Mouse (Mus musculus): ENCODE data around the gene Dcxr. TPM values are rescaled to one million over a fixed set of nuclear protein-coding genes. Genes with fewer than 3 reads are reported as not detected.
"Not testable (repeated sequence)": the region's sequence is repeated elsewhere in the genome, so short reads cannot be mapped to it uniquely, and the experiment has no call there.

The Dcxr gene
- polyA plus RNA-seq, 1 experiment from 2014 or later: 123 TPM

- no peak overlapping the region for H3K4me3 ChIP-seq (replicated peaks; ENCODE audit: low read depth, low read length)
- no peak overlapping the region for H3K4me2 ChIP-seq (ENCODE audit: low read length)
- H3K9me3 ChIP-seq (replicated peaks; ENCODE audit: low read length): no peaks in the 10 kb centered on the region
- no peaks in the 10 kb centered on the region for H3K4me1 ChIP-seq (replicated peaks; ENCODE audit: insufficient read depth, low read length)
- DNase-seq (ENCODE audit: low spot score): no peak
- no peak for ATAC-seq (replicated peaks; ENCODE audit: low FRiP score, low read depth)
- no peaks in the 10 kb centered on the region for H3K27me3 ChIP-seq (ENCODE audit: insufficient read depth, low read length)
- peaks cover 18% of the 10 kb centered on the region; the same call in 1 of the 2 replicates for H3K36me3 ChIP-seq (ENCODE audit: insufficient read depth, low read length)
- no peak overlapping the region for H3K9ac ChIP-seq (ENCODE audit: low read depth, low read length)
- H3K27ac ChIP-seq: no peak overlapping the region
- no peak for TF ChIP-seq CTCF (IDR thresholded peaks at IDR 0.05; ENCODE audit: low read depth)
- 96% methylated on average over 4 of the region's 4 CpGs for WGBS
These were observed 50.1 kb downstream of the Dcxr start for GRCm38 (mm10) chr11:120676951-120677350.

GRCm38 (mm10) chr11:120675875-120676274 is 51.2 kb downstream of the Dcxr start:
- not testable (repeated sequence) for H3K9ac ChIP-seq (ENCODE audit: low read depth, low read length); ATAC-seq (replicated peaks; ENCODE audit: low FRiP score, low read depth); H3K4me3 ChIP-seq (replicated peaks; ENCODE audit: low read depth, low read length); H3K27me3 ChIP-seq (ENCODE audit: insufficient read depth, low read length); H3K4me2 ChIP-seq (ENCODE audit: low read length); H3K4me1 ChIP-seq (replicated peaks; ENCODE audit: insufficient read depth, low read length); H3K9me3 ChIP-seq (replicated peaks; ENCODE audit: low read length); H3K27ac ChIP-seq; DNase-seq (ENCODE audit: low spot score)
- H3K36me3 ChIP-seq (ENCODE audit: insufficient read depth, low read length): peaks cover 13% of the 10 kb centered on the region; the same call in 1 of the 2 replicates
- 81% methylated on average over 4 of the region's 5 CpGs for WGBS

Other genes starting within 250 kb of the Dcxr start
- 218 and 224 TPM in 2 replicates for gene Mrpl12, start 242.7 kb downstream of the Dcxr start, polyA plus RNA-seq (2015; fragmentation: Nextera tagmentation; extraction: Ambion mirVana)
- gene Slc25a10, start 235.4 kb downstream of the Dcxr start, polyA plus RNA-seq (2015; fragmentation: Nextera tagmentation; extraction: Ambion mirVana): 121 and 132 TPM in 2 replicates
- gene Gcgr, start 196.6 kb downstream of the Dcxr start, polyA plus RNA-seq (2015; fragmentation: Nextera tagmentation; extraction: Ambion mirVana): 6.6 and 7.0 TPM in 2 replicates
- 218 and 227 TPM in 2 replicates for gene Mcrip1, start 177.6 kb downstream of the Dcxr start, polyA plus RNA-seq (2015; fragmentation: Nextera tagmentation; extraction: Ambion mirVana)
- gene Ppp1r27, start 176.1 kb downstream of the Dcxr start, polyA plus RNA-seq (2015; fragmentation: Nextera tagmentation; extraction: Ambion mirVana): 0.30 TPM in 1 of 2 replicates, not detected in the other
- 635 and 676 TPM in 2 replicates for gene P4hb, start 154.0 kb downstream of the Dcxr start, polyA plus RNA-seq (2015; fragmentation: Nextera tagmentation; extraction: Ambion mirVana)
- 444 and 506 TPM in 2 replicates for gene Arhgdia, start 145.7 kb downstream of the Dcxr start, polyA plus RNA-seq (2015; fragmentation: Nextera tagmentation; extraction: Ambion mirVana)
- gene Alyref, start 128.9 kb downstream of the Dcxr start, polyA plus RNA-seq (2015; fragmentation: Nextera tagmentation; extraction: Ambion mirVana): 341 and 361 TPM in 2 replicates
- 159 and 168 TPM in 2 replicates for gene Anapc11, start 128.9 kb downstream of the Dcxr start, polyA plus RNA-seq (2015; fragmentation: Nextera tagmentation; extraction: Ambion mirVana)
- gene Npb, start 118.8 kb downstream of the Dcxr start, polyA plus RNA-seq (2015; fragmentation: Nextera tagmentation; extraction: Ambion mirVana): 48.0 and 51.4 TPM in 2 replicates
- gene Pcyt2, start 109.3 kb downstream of the Dcxr start, polyA plus RNA-seq (2015; fragmentation: Nextera tagmentation; extraction: Ambion mirVana): 116 and 118 TPM in 2 replicates
- gene Sirt7, start 102.0 kb downstream of the Dcxr start, polyA plus RNA-seq (2015; fragmentation: Nextera tagmentation; extraction: Ambion mirVana): 38.8 and 41.6 TPM in 2 replicates
- 26.5 and 27.4 TPM in 2 replicates for gene Mafg, start 93.7 kb downstream of the Dcxr start, polyA plus RNA-seq (2015; fragmentation: Nextera tagmentation; extraction: Ambion mirVana)
- gene Pycr1, start 83.5 kb downstream of the Dcxr start, polyA plus RNA-seq (2015; fragmentation: Nextera tagmentation; extraction: Ambion mirVana): 12.2 and 13.9 TPM in 2 replicates
- gene Myadml2, start 79.1 kb downstream of the Dcxr start, polyA plus RNA-seq (2015; fragmentation: Nextera tagmentation; extraction: Ambion mirVana): 0.24 and 0.28 TPM in 2 replicates
- gene Notum, start 66.1 kb downstream of the Dcxr start, polyA plus RNA-seq (2015; fragmentation: Nextera tagmentation; extraction: Ambion mirVana): 5.3 and 7.4 TPM in 2 replicates
- gene Aspscr1, start 54.3 kb downstream of the Dcxr start, polyA plus RNA-seq (2015; fragmentation: Nextera tagmentation; extraction: Ambion mirVana): 122 TPM in 2 replicates
- gene Cenpx, start 13.5 kb downstream of the Dcxr start, polyA plus RNA-seq (2015; fragmentation: Nextera tagmentation; extraction: Ambion mirVana): 160 and 174 TPM in 2 replicates
- 31.3 and 33.5 TPM in 2 replicates for gene Lrrc45, start 13.4 kb downstream of the Dcxr start, polyA plus RNA-seq (2015; fragmentation: Nextera tagmentation; extraction: Ambion mirVana)
- 23.4 and 23.7 TPM in 2 replicates for gene Rac3, start 5.8 kb downstream of the Dcxr start, polyA plus RNA-seq (2015; fragmentation: Nextera tagmentation; extraction: Ambion mirVana)
- 1.8 and 3.6 TPM in 2 replicates for gene Cbr2, start 4.8 kb upstream of the Dcxr start, polyA plus RNA-seq (2015; fragmentation: Nextera tagmentation; extraction: Ambion mirVana)
- gene Hmga1b, start 35.5 kb upstream of the Dcxr start, polyA plus RNA-seq (2015; fragmentation: Nextera tagmentation; extraction: Ambion mirVana): 2.6 and 4.5 TPM in 2 replicates
- gene Rfng, start 56.9 kb upstream of the Dcxr start, polyA plus RNA-seq (2015; fragmentation: Nextera tagmentation; extraction: Ambion mirVana): 32.4 and 32.6 TPM in 2 replicates
- 158 and 170 TPM in 2 replicates for gene Gps1, start 57.0 kb upstream of the Dcxr start, polyA plus RNA-seq (2015; fragmentation: Nextera tagmentation; extraction: Ambion mirVana)
- gene Dus1l, start 69.1 kb upstream of the Dcxr start, polyA plus RNA-seq (2015; fragmentation: Nextera tagmentation; extraction: Ambion mirVana): 66.0 and 73.0 TPM in 2 replicates
- gene Fasn, start 97.3 kb upstream of the Dcxr start, polyA plus RNA-seq (2015; fragmentation: Nextera tagmentation; extraction: Ambion mirVana): 19.8 and 19.9 TPM in 2 replicates
- gene Ccdc57, start 205.6 kb upstream of the Dcxr start, polyA plus RNA-seq (2015; fragmentation: Nextera tagmentation; extraction: Ambion mirVana): 5.5 and 5.7 TPM in 2 replicates
- 10.0 and 10.2 TPM in 2 replicates for gene Slc16a3, start 221.2 kb upstream of the Dcxr start, polyA plus RNA-seq (2015; fragmentation: Nextera tagmentation; extraction: Ambion mirVana)

Data from kidney, postnatal 0 days (tissue).